Mouse (Mus musculus) left cerebral cortex, adult 2 months (tissue): ENCODE results near the gene Map2k2. TPM values are rescaled to one million over a fixed set of nuclear protein-coding genes. Genes with fewer than 3 reads are reported as not detected.
"Not testable (repeated sequence)": the region's sequence is repeated elsewhere in the genome, so short reads cannot be mapped to it uniquely, and the experiment has no call there.

Experiments
- DNase-seq, 2 experiments: peaks; one replicate each; pipeline ENCODE4 v3.0.0; 2021 to 2022; ENCODE audit warnings: low spot score in 2 of 2, mixed read lengths in 1 of 2; ENCODE audit errors: extremely low spot score in 1 of 2
- H3K27ac ChIP-seq: fragments of 200-600 bp; 2 replicates; pipeline ENCODE4 v1.8.1; 2022
- H3K4me3 ChIP-seq: fragments of 200-600 bp; 2 replicates; pipeline ENCODE4 v1.8.1; 2022
- CTCF ChIP-seq: fragments of 200-600 bp; IDR thresholded peaks from 2 replicates; pipeline ENCODE4 v1.8.1; 2022; ENCODE audit warnings: antibody characterized with exemption, mild to moderate bottlenecking, moderate library complexity
- intact Hi-C: fragments of 180-260 bp; cut with DNase I; formaldehyde crosslinking; loops from one replicate; pipeline ENCODE4 v1.15.1; 2025
- total RNA-seq, 2 experiments: library from RNA; stranded (reverse); gene quantifications; 2 replicates each; pipeline ENCODE4 v1.2.3; 2021

The Map2k2 gene
- total RNA-seq, 2 experiments from 2014 or later, result 136 to 150 TPM

- intact Hi-C loops, result no loop called here
- no peak for DNase-seq
- no peak for TF ChIP-seq CTCF
- Histone ChIP-seq H3K27ac (no peak overlapping the region), H3K4me3 (no peak overlapping the region)
Observed at GRCm38 (mm10) chr10:81151261-81151660, 45.5 kb downstream of the Map2k2 start.

GRCm38 (mm10) chr10:81152609-81153008 is 46.9 kb downstream of the Map2k2 start:
- no peak overlapping the region for H3K27ac ChIP-seq
- no peak for TF ChIP-seq CTCF
- intact Hi-C loops, result no loop called here

GRCm38 (mm10) chr10:81154313-81154712 is 48.6 kb downstream of the Map2k2 start:
- intact Hi-C loops, result no loop called here
- TF ChIP-seq CTCF, result no peak
- H3K27ac ChIP-seq, result peak overlapping the region; percentile 47; the same call in 1 of the 2 replicates
- no peak for DNase-seq
- no peak overlapping the region for H3K4me3 ChIP-seq

More at GRCm38 (mm10) chr10:81152609-81153008, 46.9 kb downstream of the Map2k2 start:
- no peak overlapping the region for H3K4me3 ChIP-seq
- DNase-seq, result no peak

- no peak overlapping the region for H3K4me3 ChIP-seq
- no peak for DNase-seq
- no peak for TF ChIP-seq CTCF
- H3K27ac ChIP-seq, result peak overlapping the region; percentile 50; the same call in 1 of the 2 replicates
- intact Hi-C loops, result no loop called here
Observed at GRCm38 (mm10) chr10:81154736-81155135, 49.0 kb downstream of the Map2k2 start.

- intact Hi-C loops, result no loop called here
- no peak for DNase-seq
- Histone ChIP-seq H3K4me3 (no peak overlapping the region), H3K27ac (no peak overlapping the region)
- TF ChIP-seq CTCF, result no peak
Observed at GRCm38 (mm10) chr10:81161602-81162317, 56.0 kb downstream of the Map2k2 start.

- intact Hi-C loops, result no loop called here
- H3K4me3 ChIP-seq, result no peak overlapping the region
- TF ChIP-seq CTCF, result no peak
- DNase-seq, result no peak
- no peak overlapping the region for H3K27ac ChIP-seq
Observed at GRCm38 (mm10) chr10:81162318-81162652, 56.6 kb downstream of the Map2k2 start.

- TF ChIP-seq CTCF, result no peak
- DNase-seq, result no peak
- Histone ChIP-seq H3K27ac (no peak overlapping the region), H3K4me3 (no peak overlapping the region)
- intact Hi-C loops, result loop anchor here (5.0 kb wide), 1 partner anchor 238 kb away; no protein-coding TSS in a partner anchor
Observed at GRCm38 (mm10) chr10:81165118-81165517, 59.4 kb downstream of the Map2k2 start.

GRCm38 (mm10) chr10:81167200-81168086 is 61.7 kb downstream of the Map2k2 start, which contains the start of gene Pias4:
Gene Pias4, minus strand, starts transcription at chr10:81167923.
- Histone ChIP-seq H3K4me3 (peak within 1 kb of the TSS; percentile 94), H3K27ac (peak within 1 kb of the TSS; percentile 86)
- TF ChIP-seq CTCF, result no peak
- DNase-seq, result peak; percentile 100
- intact Hi-C loops, result loop anchor here (2.0 to 5.0 kb wide), 2 partner anchors 31 to 240 kb away; no protein-coding TSS in a partner anchor

GRCm38 (mm10) chr10:81168087-81168431 is 62.3 kb downstream of the Map2k2 start:
- DNase-seq, result no peak
- Histone ChIP-seq H3K27ac (peak overlapping the region; percentile 85), H3K4me3 (peak overlapping the region; percentile 54)
- no peak for TF ChIP-seq CTCF
- intact Hi-C loops, result loop anchor here (2.0 to 5.0 kb wide), 2 partner anchors 31 to 241 kb away; no protein-coding TSS in a partner anchor

- TF ChIP-seq CTCF, result no peak
- peak; percentile 71 to 75 for DNase-seq
- H3K27ac ChIP-seq, result peak overlapping the region; percentile 85
- H3K4me3 ChIP-seq, result peak overlapping the region; percentile 54
- intact Hi-C loops, result loop anchor here (2.0 to 5.0 kb wide), 2 partner anchors 32 to 241 kb away; no protein-coding TSS in a partner anchor
Observed at GRCm38 (mm10) chr10:81168521-81169244, 63.0 kb downstream of the Map2k2 start.

GRCm38 (mm10) chr10:81169411-81169900 is 63.7 kb downstream of the Map2k2 start:
- not testable (repeated sequence) for H3K4me3 ChIP-seq
- H3K27ac ChIP-seq, result peak overlapping the region; percentile 44; the same call in 1 of the 2 replicates

More at GRCm38 (mm10) chr10:81169411-81169900, 63.7 kb downstream of the Map2k2 start:
- intact Hi-C loops, result loop anchor here (2.0 to 5.0 kb wide), 2 partner anchors 33 to 242 kb away; no protein-coding TSS in a partner anchor
- DNase-seq, result not testable (repeated sequence)
